Mouse (Mus musculus) forebrain, embryonic 14.5 days (tissue): ENCODE measurements at regions not wholly inside any gene's neighbourhood (a gene's known extent, or its start where the extent isn't known, plus 50 kb on each side); places are given as distances from the start of the nearest gene placed in this dataset.

ENCODE experiments used
- ATAC-seq: fragments of 200-750 bp; cut with Nextera tagmentation; 2 replicates; pipeline ENCODE4 v1.8.0; 2017; ENCODE audit warnings: mild to moderate bottlenecking, moderate library complexity
- DNase-seq: peaks from one replicate; pipeline ENCODE4 v3.0.0-alpha.2; 2015; ENCODE audit warnings: low spot score
- H3K27ac ChIP-seq: fragments of 300-500 bp; sonication (generic); 2 replicates; pipeline ENCODE4 v1.5.1; 2014; ENCODE audit warnings: low read depth, mild to moderate bottlenecking, control low read depth, low read length, moderate library complexity
- H3K27me3 ChIP-seq: fragments of 300-500 bp; sonication (generic); replicated peaks from 2 replicates; pipeline ENCODE4 v1.6.1; 2014; ENCODE audit warnings: low read length, control low read depth, mixed read lengths; ENCODE audit not compliant: control insufficient read depth, insufficient read depth
- H3K36me3 ChIP-seq: fragments of 300-500 bp; sonication (generic); 2 replicates; pipeline ENCODE4 v1.6.1; 2014; ENCODE audit warnings: low read length, control low read depth; ENCODE audit not compliant: control insufficient read depth, insufficient read depth
- H3K4me1 ChIP-seq: fragments of 300-500 bp; sonication (generic); 2 replicates; pipeline ENCODE4 v1.6.1; 2014; ENCODE audit warnings: antibody characterized with exemption, low read length, control low read depth; ENCODE audit not compliant: control insufficient read depth, insufficient read depth
- H3K4me2 ChIP-seq: fragments of 300-500 bp; sonication (generic); 2 replicates; pipeline ENCODE4 v1.6.1; 2014; ENCODE audit warnings: mild to moderate bottlenecking, control low read depth, low read length
- H3K4me3 ChIP-seq: fragments of 300-500 bp; sonication (generic); 2 replicates; pipeline ENCODE4 v1.5.1; 2014; ENCODE audit warnings: low read depth, low read length, control low read depth
- H3K9ac ChIP-seq: fragments of 300-500 bp; sonication (generic); 2 replicates; pipeline ENCODE4 v1.6.1; 2014; ENCODE audit warnings: mild to moderate bottlenecking, low read length, control low read depth, moderate library complexity
- H3K9me3 ChIP-seq: fragments of 300-500 bp; sonication (generic); replicated peaks from 2 replicates; pipeline ENCODE4 v1.6.1; 2016; ENCODE audit warnings: low read length, control low read depth, mixed read lengths; ENCODE audit not compliant: control insufficient read depth
- WGBS: fragments of 180-500 bp; shearing (Covaris S2); extraction: QIAGEN DNeasy Blood & Tissue Kit; methylation state at CpG from one replicate; pipeline ENCODE4 v1.1.7; 2014; 5-methylcytosine and 5-hydroxymethylcytosine counted together

DNA sequence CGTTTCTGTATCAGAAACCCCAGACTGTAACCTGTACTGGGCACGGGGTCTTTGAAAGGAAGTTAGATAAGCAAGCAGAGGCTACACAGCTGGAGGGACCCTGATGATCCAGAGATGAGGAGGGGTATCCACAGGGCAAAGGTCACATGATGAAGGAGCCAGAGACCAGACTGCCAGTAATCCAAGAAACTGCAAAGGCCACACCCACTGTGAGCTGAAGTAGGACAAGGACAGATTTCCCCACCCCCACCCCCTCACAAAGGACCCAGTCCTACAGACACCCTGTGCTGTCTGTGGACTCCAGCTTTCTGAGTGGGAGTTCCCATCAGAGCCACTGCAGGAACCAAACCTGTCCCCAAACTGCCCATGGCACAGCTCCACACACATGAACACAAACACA, 124.9 kb upstream of the A430005L14Rik start:
- Histone ChIP-seq H3K27me3 (no peaks in the 10 kb centered on the region), H3K27ac (no peak overlapping the region), H3K9ac (no peak overlapping the region), H3K4me1 (no peaks in the 10 kb centered on the region), H3K4me2 (no peak overlapping the region), H3K36me3 (no peaks in the 10 kb centered on the region), H3K9me3 (no peaks in the 10 kb centered on the region), H3K4me3 (no peak overlapping the region)
- DNase-seq (no peak), ATAC-seq (no peak)
- 86% methylated on average over 2 of the region's 2 CpGs for WGBS

DNA sequence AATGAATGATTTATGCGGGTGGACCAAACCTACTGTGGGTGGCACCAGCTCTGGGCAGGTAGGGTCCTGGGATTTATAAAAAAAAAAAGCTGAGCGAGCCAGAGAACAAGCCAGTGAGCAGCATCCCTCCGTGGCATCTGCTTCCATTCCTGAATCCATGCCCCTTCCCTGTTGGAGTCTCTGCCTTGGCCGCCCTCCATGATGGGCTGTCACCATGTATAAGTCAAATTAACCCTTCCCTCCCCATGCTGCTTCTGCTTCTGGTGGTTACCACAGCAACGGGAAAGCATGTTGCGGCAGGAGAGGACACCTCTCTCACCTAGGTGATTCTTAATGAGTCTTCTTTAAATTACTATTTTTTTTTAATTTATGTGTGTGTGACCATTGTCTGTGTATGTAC, 112.3 kb upstream of the A430005L14Rik start:
- Histone ChIP-seq H3K4me3 (no peak overlapping the region), H3K36me3 (no peaks in the 10 kb centered on the region), H3K9ac (no peak overlapping the region), H3K27me3 (no peaks in the 10 kb centered on the region), H3K27ac (no peak overlapping the region), H3K4me2 (no peak overlapping the region), H3K4me1 (peaks cover 2% of the 10 kb centered on the region; the same call in 1 of the 2 replicates), H3K9me3 (no peaks in the 10 kb centered on the region)
- ATAC-seq = no peak
- DNase-seq = no peak
- 73% methylated on average over 6 of the region's 6 CpGs for WGBS

DNA sequence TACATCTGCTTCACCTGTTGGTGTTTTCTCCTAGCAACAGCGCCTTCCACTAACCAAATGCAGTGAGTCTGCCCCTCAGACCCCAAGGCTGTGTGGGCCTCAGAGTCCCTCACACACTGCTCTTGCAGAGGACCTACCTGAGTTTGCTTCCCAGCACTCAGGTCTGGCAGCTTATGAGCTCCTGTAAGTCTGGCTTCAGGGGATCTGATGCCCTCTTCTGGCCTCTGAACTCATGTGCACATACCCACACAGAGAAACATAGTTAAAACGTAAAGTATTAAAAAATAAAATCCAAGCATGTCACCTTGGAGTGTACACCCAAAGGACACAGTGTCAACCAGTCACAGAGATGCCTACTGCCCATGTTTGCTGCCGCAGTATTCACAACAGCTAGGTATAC, 108.8 kb upstream of the A430005L14Rik start:
- Histone ChIP-seq H3K27me3 (no peaks in the 10 kb centered on the region), H3K4me1 (peaks cover 4% of the 10 kb centered on the region; the same call in 1 of the 2 replicates), H3K27ac (no peak overlapping the region), H3K36me3 (no peaks in the 10 kb centered on the region), H3K9me3 (no peaks in the 10 kb centered on the region), H3K9ac (no peak overlapping the region), H3K4me2 (no peak overlapping the region), H3K4me3 (no peak overlapping the region)
- WGBS = 58% methylated on average over 3 of the region's 3 CpGs
- ATAC-seq (no peak), DNase-seq (peak; percentile 13)

DNA sequence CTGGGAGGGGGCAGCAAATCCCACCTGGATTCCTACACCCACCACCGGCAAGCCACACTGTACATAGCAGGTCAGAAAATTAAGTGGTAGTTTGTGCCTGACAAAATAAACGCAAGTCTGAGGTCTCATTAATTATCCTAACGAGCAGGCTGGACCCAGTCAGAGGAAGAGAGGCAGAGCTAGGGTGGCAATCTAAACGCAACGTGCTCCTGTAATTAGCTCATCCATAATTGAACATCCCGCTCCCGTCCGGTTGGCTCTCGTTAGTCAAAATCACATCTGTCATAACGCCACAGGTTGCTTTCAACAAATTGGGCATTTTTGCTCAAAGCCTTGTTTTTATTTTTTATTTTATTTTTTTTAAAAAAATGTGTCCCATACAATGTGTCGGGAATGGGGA, 106.9 kb upstream of the A430005L14Rik start:
- Histone ChIP-seq H3K4me1 (peaks cover 18% of the 10 kb centered on the region), H3K27ac (no peak overlapping the region), H3K27me3 (no peaks in the 10 kb centered on the region), H3K9me3 (no peaks in the 10 kb centered on the region), H3K4me2 (no peak overlapping the region), H3K9ac (no peak overlapping the region), H3K4me3 (no peak overlapping the region), H3K36me3 (no peaks in the 10 kb centered on the region)
- DNase-seq (peak; percentile 57), ATAC-seq (peak; percentile 47; the same call in 1 of the 2 replicates)
- WGBS = 6% methylated on average over 11 of the region's 11 CpGs

DNA sequence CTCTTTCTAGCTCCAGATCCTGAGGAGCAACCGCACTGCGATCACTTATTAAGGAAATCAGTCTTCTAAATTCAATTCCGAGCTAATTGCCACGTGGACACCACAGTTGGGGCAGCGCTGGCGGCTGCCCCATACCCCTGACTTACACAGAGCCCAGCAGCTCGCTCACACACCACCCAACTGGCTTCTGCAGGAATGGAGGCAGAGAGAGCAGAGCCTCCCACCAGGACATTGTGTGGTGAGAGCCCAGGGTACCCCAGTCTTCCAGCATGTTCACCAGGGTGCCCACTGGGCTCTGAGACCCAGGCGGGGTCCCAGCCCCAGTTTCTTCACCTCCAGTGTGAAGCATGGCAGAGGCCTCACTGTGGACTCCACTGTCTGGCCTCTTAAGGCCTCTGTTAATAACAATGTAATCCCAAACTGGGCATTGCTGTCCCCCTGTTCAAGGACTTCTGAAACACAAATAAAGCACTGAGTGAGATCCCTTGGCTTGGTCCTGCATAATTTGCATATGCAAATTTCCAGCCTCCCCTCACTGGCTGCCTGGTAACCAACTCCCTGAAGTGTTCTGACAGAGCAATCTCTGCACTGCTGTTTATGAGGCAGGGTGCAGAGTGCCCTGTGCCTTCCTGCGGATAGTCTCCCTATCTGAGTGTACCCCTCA, 102.8 kb upstream of the A430005L14Rik start:
- Histone ChIP-seq H3K9me3 (no peaks in the 10 kb centered on the region), H3K4me2 (no peak overlapping the region), H3K27me3 (no peaks in the 10 kb centered on the region), H3K36me3 (no peaks in the 10 kb centered on the region), H3K27ac (no peak overlapping the region), H3K4me1 (peaks cover 18% of the 10 kb centered on the region), H3K4me3 (no peak overlapping the region), H3K9ac (no peak overlapping the region)
- WGBS = 44% methylated on average over 9 of the region's 9 CpGs
- DNase-seq (peak; percentile 81), ATAC-seq (peak; percentile 87)

DNA sequence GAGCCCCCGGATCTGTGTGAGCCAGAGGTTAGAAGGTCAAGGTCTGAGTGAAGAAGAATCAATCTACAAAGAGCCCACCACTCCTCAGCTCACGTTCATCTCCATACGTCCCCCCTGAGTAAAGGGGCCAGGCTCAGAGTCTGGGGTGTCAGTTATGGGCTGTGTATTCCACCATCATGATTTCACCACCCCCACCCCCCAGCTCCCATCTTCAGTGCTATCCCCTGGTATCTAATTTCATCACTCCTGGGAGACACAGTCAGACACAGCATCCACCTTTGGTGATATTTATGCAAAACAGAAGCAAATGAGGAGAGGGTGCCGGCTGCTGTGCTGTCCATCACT, 102.3 kb upstream of the A430005L14Rik start:
- H3K36me3 ChIP-seq = no peaks in the 10 kb centered on the region
- no peak overlapping the region for H3K27ac ChIP-seq
- H3K27me3 ChIP-seq = no peaks in the 10 kb centered on the region
- no peaks in the 10 kb centered on the region for H3K9me3 ChIP-seq
- no peak overlapping the region for H3K4me2 ChIP-seq
- DNase-seq (no peak), ATAC-seq (no peak; the same call in 1 of the 2 replicates)
- WGBS = 45% methylated on average over 4 of the region's 4 CpGs
- peaks cover 16% of the 10 kb centered on the region for H3K4me1 ChIP-seq
- H3K9ac ChIP-seq = no peak overlapping the region
- no peak overlapping the region for H3K4me3 ChIP-seq

DNA sequence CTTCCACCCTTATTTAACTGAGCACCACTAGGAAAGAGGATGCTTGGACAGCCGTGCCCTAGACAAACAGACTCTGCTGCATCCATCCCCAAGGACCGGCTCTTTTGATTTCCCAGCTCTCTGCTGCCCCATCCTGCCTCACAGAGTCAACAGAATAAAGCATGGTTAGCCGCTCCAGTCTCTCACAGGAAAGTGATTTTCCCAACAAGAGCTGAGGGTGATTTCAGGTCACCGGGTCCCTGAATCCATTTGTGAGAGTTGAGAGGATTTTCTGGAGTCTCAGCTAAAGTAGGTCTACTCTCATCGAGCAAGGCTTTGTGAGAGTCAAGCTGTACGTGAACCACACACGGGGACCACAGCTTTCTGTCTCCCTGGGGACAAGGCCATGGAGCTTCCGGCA, 95.6 kb upstream of the A430005L14Rik start:
- Histone ChIP-seq H3K4me1 (no peaks in the 10 kb centered on the region), H3K4me2 (no peak overlapping the region), H3K4me3 (no peak overlapping the region), H3K36me3 (no peaks in the 10 kb centered on the region), H3K27ac (no peak overlapping the region), H3K27me3 (no peaks in the 10 kb centered on the region), H3K9ac (no peak overlapping the region), H3K9me3 (no peaks in the 10 kb centered on the region)
- ATAC-seq = no peak
- DNase-seq = peak; percentile 16
- 73% methylated on average over 8 of the region's 8 CpGs for WGBS

DNA sequence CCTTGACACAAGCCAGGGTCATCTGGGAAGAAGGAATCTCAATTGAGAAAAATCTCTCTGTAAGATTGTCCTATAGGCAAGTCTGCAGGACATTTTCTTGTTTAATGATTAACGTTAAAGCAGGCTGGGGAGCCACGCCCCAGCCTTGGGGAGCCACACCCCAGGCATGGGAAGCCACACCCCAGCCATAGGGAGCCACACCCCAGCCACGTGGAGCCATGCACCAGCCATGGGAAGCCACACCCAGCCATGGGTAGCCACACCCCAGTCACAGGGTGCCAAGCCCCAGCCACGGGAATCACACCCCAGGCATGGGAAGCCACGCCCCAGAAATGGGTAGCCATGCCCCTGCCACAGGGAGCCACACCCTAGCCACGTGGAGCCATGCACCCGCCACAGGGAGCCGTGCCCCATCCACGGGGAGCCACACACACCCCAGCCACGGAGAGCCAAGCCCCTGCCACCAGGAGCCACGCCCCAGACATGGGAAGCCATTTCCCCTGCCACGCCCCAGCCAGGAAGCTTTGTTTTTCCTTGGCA, 94.8 kb upstream of the A430005L14Rik start:
- H3K27me3 ChIP-seq = no peaks in the 10 kb centered on the region
- no peak overlapping the region for H3K4me2 ChIP-seq
- DNase-seq (no peak), ATAC-seq (no peak)
- H3K4me1 ChIP-seq = no peaks in the 10 kb centered on the region
- no peak overlapping the region for H3K27ac ChIP-seq
- no peak overlapping the region for H3K4me3 ChIP-seq
- H3K9ac ChIP-seq = no peak overlapping the region
- WGBS = 67% methylated on average over 12 of the region's 12 CpGs
- H3K9me3 ChIP-seq = no peaks in the 10 kb centered on the region
- H3K36me3 ChIP-seq = no peaks in the 10 kb centered on the region

DNA sequence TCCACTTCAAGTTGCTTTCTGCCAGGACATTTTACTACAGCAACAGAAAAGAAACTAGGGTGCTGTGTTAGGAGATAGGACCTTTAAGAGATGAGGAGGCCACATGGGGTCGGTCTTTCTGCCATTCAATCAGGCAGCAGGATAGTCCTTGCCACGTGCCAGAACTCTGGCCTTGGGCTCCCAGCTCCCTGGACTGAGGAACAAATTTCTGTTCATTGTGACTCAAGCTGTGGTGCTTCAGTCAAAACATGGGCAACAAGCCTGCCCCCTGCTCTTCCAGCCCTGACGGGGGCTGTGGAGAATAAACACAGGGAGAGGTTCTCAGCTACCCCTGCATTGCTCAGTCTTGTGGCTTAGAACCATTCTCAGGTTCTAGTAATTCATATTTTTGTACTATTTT, 84.7 kb upstream of the A430005L14Rik start:
- DNase-seq (no peak), ATAC-seq (no peak)
- H3K4me1 ChIP-seq = no peaks in the 10 kb centered on the region
- WGBS = 76% methylated on average over 3 of the region's 3 CpGs
- no peaks in the 10 kb centered on the region for H3K27me3 ChIP-seq
- H3K9ac ChIP-seq = no peak overlapping the region
- H3K36me3 ChIP-seq = no peaks in the 10 kb centered on the region
- H3K4me2 ChIP-seq = no peak overlapping the region
- H3K4me3 ChIP-seq = no peak overlapping the region
- H3K27ac ChIP-seq = no peak overlapping the region
- H3K9me3 ChIP-seq = no peaks in the 10 kb centered on the region
